Mouse (Mus musculus) MEL (cell line): ENCODE results near the gene Epb41. TPM values are rescaled to one million over a fixed set of nuclear protein-coding genes. Genes with fewer than 3 reads are reported as not detected.

ENCODE experiments used
- DNase-seq: peaks from one replicate; pipeline ENCODE4 v3.0.0; 2011; ENCODE audit warnings: low read depth, low spot score
- H3K27ac ChIP-seq: 2 replicates; pipeline ENCODE4 v1.5.1; 2012; ENCODE audit warnings: low read depth, mild to moderate bottlenecking, control low read depth, low read length, moderate library complexity; ENCODE audit not compliant: control insufficient read depth
- H3K27me3 ChIP-seq, 2 experiments: fragments of 150-350 bp in 1 of 2; sonication (generic) in 1 of 2; 2 replicates each; pipeline ENCODE4 v1.6.1; 2012; ENCODE audit warnings: low read length in 2 of 2, mild to moderate bottlenecking in 2 of 2, improper control_type of control experiment in 1 of 2, moderate library complexity in 1 of 2; ENCODE audit not compliant: insufficient read depth in 2 of 2, control insufficient read depth in 1 of 2
- H3K36me3 ChIP-seq, 2 experiments: 2 replicates each; pipeline ENCODE4 v1.6.1; 2012 to 2014; ENCODE audit warnings: low read length in 2 of 2, improper control_type of control experiment in 1 of 2, inconsistent platforms in 1 of 2, mild to moderate bottlenecking in 1 of 2; ENCODE audit not compliant: insufficient read depth in 2 of 2, control insufficient read depth in 1 of 2
- H3K4me1 ChIP-seq, 2 experiments: fragments of 150-350 bp in 1 of 2; sonication (generic) in 1 of 2; 2 replicates each; pipeline ENCODE4 v1.6.1; 2012; ENCODE audit warnings: low read length in 2 of 2, improper control_type of control experiment in 1 of 2, mild to moderate bottlenecking in 1 of 2; ENCODE audit not compliant: insufficient read depth in 2 of 2, control insufficient read depth in 1 of 2
- H3K4me3 ChIP-seq, 2 experiments: fragments of 150-350 bp in 1 of 2; sonication (generic) in 1 of 2; 2 replicates each; pipeline ENCODE4 v1.5.1; 2012; ENCODE audit warnings: low read depth in 2 of 2, low read length in 2 of 2, mild to moderate bottlenecking in 2 of 2, moderate library complexity in 2 of 2, control low read depth in 1 of 2, improper control_type of control experiment in 1 of 2; ENCODE audit not compliant: control insufficient read depth in 1 of 2, insufficient read depth in 1 of 2
- H3K79me2 ChIP-seq: 2 replicates; pipeline ENCODE4 v1.6.1; 2012; ENCODE audit warnings: mild to moderate bottlenecking, low read length, moderate library complexity; ENCODE audit not compliant: control insufficient read depth, poor library complexity, insufficient read depth
- H3K9ac ChIP-seq: 2 replicates; pipeline ENCODE4 v1.6.1; 2012; ENCODE audit warnings: low read depth, mild to moderate bottlenecking, control low read depth, low read length, moderate library complexity; ENCODE audit not compliant: control insufficient read depth, poor library complexity, severe bottlenecking
- H3K9me3 ChIP-seq: fragments of 150-350 bp; sonication (generic); replicated peaks from 2 replicates; pipeline ENCODE4 v1.6.1; 2012; ENCODE audit warnings: mild to moderate bottlenecking, low read length, improper control_type of control experiment, moderate library complexity; ENCODE audit not compliant: insufficient read depth
- CHD1 ChIP-seq: IDR thresholded peaks from 2 replicates; pipeline ENCODE4 v1.6.1; 2012; ENCODE audit warnings: low read depth, mild to moderate bottlenecking, inconsistent platforms, low read length, improper control_type of control experiment
- E2F4 ChIP-seq: IDR thresholded peaks from 2 replicates; pipeline ENCODE4 v1.6.1; 2011; ENCODE audit warnings: low read depth, low read length, improper control_type of control experiment, borderline replicate concordance
- EP300 ChIP-seq, 2 experiments: IDR thresholded peaks; 2 replicates each; pipeline ENCODE4 v1.6.1; 2011; ENCODE audit warnings: improper control_type of control experiment in 2 of 2, low read length in 2 of 2, low read depth in 1 of 2, mild to moderate bottlenecking in 1 of 2
- GABPA ChIP-seq: IDR thresholded peaks from 2 replicates; pipeline ENCODE4 v1.6.1; 2012; ENCODE audit warnings: low read depth, mild to moderate bottlenecking, inconsistent platforms, low read length, improper control_type of control experiment, moderate library complexity
- HCFC1 ChIP-seq: IDR thresholded peaks from 2 replicates; pipeline ENCODE4 v1.6.1; 2012; ENCODE audit warnings: low read depth, mild to moderate bottlenecking, inconsistent platforms, low read length, improper control_type of control experiment, moderate library complexity
- MAFK ChIP-seq: IDR thresholded peaks from 2 replicates; pipeline ENCODE4 v1.6.1; 2011; ENCODE audit warnings: low read depth, mild to moderate bottlenecking, low read length, improper control_type of control experiment, borderline replicate concordance
- MAX ChIP-seq: IDR thresholded peaks from 2 replicates; pipeline ENCODE4 v1.6.1; 2011; ENCODE audit warnings: low read length, improper control_type of control experiment
- MAZ ChIP-seq: IDR thresholded peaks from 2 replicates; pipeline ENCODE4 v1.6.1; 2012; ENCODE audit warnings: low read depth, mild to moderate bottlenecking, inconsistent platforms, low read length, improper control_type of control experiment
- MYC ChIP-seq: IDR thresholded peaks from 2 replicates; pipeline ENCODE4 v1.6.1; 2011; ENCODE audit warnings: low read depth, mild to moderate bottlenecking, low read length, improper control_type of control experiment, moderate library complexity
- NELFE ChIP-seq: IDR thresholded peaks from 2 replicates; pipeline ENCODE4 v1.6.1; 2011; ENCODE audit warnings: low read depth, low read length, improper control_type of control experiment
- NRF1 ChIP-seq: IDR thresholded peaks from 2 replicates; pipeline ENCODE4 v1.6.1; 2014; ENCODE audit warnings: low read depth, mild to moderate bottlenecking, inconsistent platforms, low read length, improper control_type of control experiment, moderate library complexity; ENCODE audit not compliant: poor library complexity, insufficient read depth, severe bottlenecking
- POLR2A ChIP-seq, 2 experiments: IDR thresholded peaks; 2 replicates each; pipeline ENCODE4 v1.6.1; 2011 to 2012; ENCODE audit warnings: low read length in 2 of 2, mild to moderate bottlenecking in 2 of 2, control low read depth in 1 of 2, improper control_type of control experiment in 1 of 2, low read depth in 1 of 2, moderate library complexity in 1 of 2; ENCODE audit not compliant: control insufficient read depth in 1 of 2, insufficient read depth in 1 of 2, poor library complexity in 1 of 2
- RCOR1 ChIP-seq: IDR thresholded peaks from 2 replicates; pipeline ENCODE4 v1.6.1; 2012; ENCODE audit warnings: low read depth, mild to moderate bottlenecking, inconsistent platforms, low read length, improper control_type of control experiment
- SIN3A ChIP-seq: IDR thresholded peaks from 2 replicates; pipeline ENCODE4 v1.6.1; 2012; ENCODE audit warnings: low read length, improper control_type of control experiment, inconsistent platforms
- SMC3 ChIP-seq: IDR thresholded peaks from 2 replicates; pipeline ENCODE4 v1.6.1; 2011; ENCODE audit warnings: low read depth, low read length, improper control_type of control experiment
- TBP ChIP-seq: IDR thresholded peaks from 2 replicates; pipeline ENCODE4 v1.8.0; 2011; ENCODE audit warnings: low read depth, low read length, improper control_type of control experiment
- UBTF ChIP-seq: IDR thresholded peaks from 2 replicates; pipeline ENCODE4 v1.6.1; 2012; ENCODE audit warnings: low read depth, mild to moderate bottlenecking, inconsistent platforms, low read length, improper control_type of control experiment, moderate library complexity, borderline replicate concordance; ENCODE audit not compliant: insufficient read depth
- USF2 ChIP-seq, 2 experiments: IDR thresholded peaks; 2 replicates each; pipeline ENCODE4 v1.6.1; 2011 to 2012; ENCODE audit warnings: improper control_type of control experiment in 2 of 2, low read length in 2 of 2, borderline replicate concordance in 1 of 2, inconsistent platforms in 1 of 2, low read depth in 1 of 2, mild to moderate bottlenecking in 1 of 2; ENCODE audit not compliant: insufficient read depth in 1 of 2
- ZC3H11A ChIP-seq: IDR thresholded peaks from 2 replicates; pipeline ENCODE4 v1.6.1; 2012; ENCODE audit warnings: low read depth, mild to moderate bottlenecking, inconsistent platforms, low read length, improper control_type of control experiment
- polyA plus RNA-seq, 2 experiments: library from polyadenylated mRNA; stranded (reverse) in 1 of 2; unstranded in 1 of 2; fragments of >175 nt in 1 of 2; fragments of >200 nt in 1 of 2; gene quantifications; 2 replicates each; pipeline versions ENCODE4 v1.2.1 to v1.2.4; 2012; ENCODE audit warnings: low replicate concordance in 2 of 2, low read depth in 1 of 2; ENCODE audit not compliant: insufficient read length in 2 of 2, insufficient read depth in 1 of 2, missing spikeins in 1 of 2
- total RNA-seq: library from RNA; depleted of rRNA; stranded (reverse); fragments of 300-350 nt; gene quantifications from 2 replicates; pipeline ENCODE4 v1.2.3, GENCODE M21; 2012

The Epb41 gene
- total and polyA plus RNA-seq, 3 experiments = 36.5 to 115 (median 44.3) TPM

DNA sequence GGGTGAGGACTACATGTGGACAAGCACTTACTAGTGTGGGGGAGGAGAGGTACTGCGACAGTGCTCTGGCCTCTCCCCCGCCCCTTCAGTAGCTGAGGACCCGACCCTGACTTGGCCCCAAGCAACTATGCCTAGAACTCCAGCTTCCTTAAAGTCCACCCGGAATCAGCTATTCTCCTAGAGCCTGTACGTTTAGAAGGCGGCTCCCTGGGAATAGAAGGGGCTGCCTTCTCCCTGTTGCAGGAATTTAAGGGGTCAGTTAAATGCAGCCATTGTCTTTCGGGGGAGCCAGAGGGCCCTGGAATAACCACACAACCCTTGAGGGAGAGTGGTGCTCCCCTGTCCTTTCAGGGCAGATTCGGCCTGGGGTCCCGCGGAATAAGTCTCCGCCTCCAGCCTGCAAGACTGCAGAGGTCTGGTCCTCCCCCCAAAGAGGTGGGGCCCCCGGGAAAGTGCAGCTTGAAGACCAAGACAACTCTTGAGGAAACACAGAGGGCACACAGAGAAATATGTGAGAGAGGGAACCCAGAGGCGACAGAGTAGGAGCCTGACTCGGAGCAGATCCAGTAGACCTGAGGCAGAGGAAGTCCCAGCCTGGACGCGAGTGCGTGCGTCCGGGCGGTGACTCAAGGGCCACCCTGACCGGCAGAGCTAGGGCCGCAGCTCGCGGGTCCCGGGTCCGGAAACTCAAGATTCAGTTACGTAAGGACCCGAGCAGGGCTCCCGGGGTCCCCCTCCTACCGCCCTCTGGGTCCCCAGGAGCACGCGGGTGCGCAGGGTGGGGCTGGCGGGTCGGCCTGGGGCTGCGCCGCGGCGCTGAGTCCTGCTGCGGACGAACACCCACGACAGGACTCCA, 816 bp downstream of the Epb41 start, which contains the start of gene Gm10300:
TSS of gene Gm10300 (plus strand) at position 621 of the 856 bp plus-strand sequence.
- H3K9me3 ChIP-seq = no peaks in the 10 kb centered on the region
- peak; percentile 82 for DNase-seq
- H3K36me3 ChIP-seq = peaks cover 6 to 18% of the 10 kb centered on the region in 2 experiments
- H3K4me3 ChIP-seq = peak within 1 kb of the TSS; percentile 83 to 94
- TF ChIP-seq SIN3A (0 out of 2 replicates have a peak, but pooled peaks have one; percentile 37), SMC3 (0 out of 2 replicates have a peak, but pooled peaks have one; percentile 1), TBP (no peak), CHD1 (no peak), MYC (peak; percentile 19; the same call in 1 of the 2 replicates), NELFE (peak; percentile 54; the same call in 1 of the 2 replicates), NRF1 (peak; percentile 36; the same call in 1 of the 2 replicates), MAX (peak; percentile 13; the same call in 1 of the 2 replicates)
- H3K27ac ChIP-seq = peak within 1 kb of the TSS; percentile 100
- peaks cover 9 to 24% of the 10 kb centered on the region in 2 experiments for H3K4me1 ChIP-seq
- H3K79me2 ChIP-seq = peaks cover 40% of the 10 kb centered on the region
- peak within 1 kb of the TSS; percentile 91 for H3K9ac ChIP-seq
- no peaks in the 10 kb centered on the region for H3K27me3 ChIP-seq

DNA sequence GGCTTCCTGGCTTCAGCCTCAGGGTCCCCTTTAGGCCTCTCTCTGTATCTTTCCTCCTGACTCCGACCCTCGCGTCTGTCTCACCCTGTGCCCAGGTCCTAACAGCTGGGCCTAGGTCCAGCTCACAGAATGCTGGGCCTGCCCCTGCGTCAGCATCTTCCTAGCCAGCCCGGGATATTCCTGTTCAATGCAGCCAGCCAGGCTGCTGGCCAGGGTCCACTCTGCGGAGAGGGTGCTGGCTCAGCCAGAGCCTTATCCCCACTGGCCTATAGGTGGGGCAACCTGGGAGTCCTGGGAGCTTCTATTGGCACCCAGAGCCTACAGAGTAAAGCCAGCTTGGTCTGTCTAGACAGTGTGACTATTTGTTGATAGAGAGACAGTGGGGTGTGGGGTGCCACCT, 2.2 kb downstream of the Epb41 start:
- H3K79me2 ChIP-seq = peaks cover 40% of the 10 kb centered on the region
- H3K27ac ChIP-seq = no peak overlapping the region
- DNase-seq = no peak
- no peaks in the 10 kb centered on the region for H3K9me3 ChIP-seq
- peak overlapping the region; percentile 61 for H3K9ac ChIP-seq
- no peaks in the 10 kb centered on the region for H3K27me3 ChIP-seq
- H3K36me3 ChIP-seq = peaks cover 7 to 21% of the 10 kb centered on the region in 2 experiments
- peaks cover 8 to 24% of the 10 kb centered on the region in 2 experiments for H3K4me1 ChIP-seq
- no peak overlapping the region for H3K4me3 ChIP-seq
- TF ChIP-seq ZC3H11A = no peak
- no peak for TF ChIP-seq EP300 (IDR thresholded peaks at IDR 0.05; ENCODE audit: low read depth in 1 of 2, low read length in 2 of 2)
- TF ChIP-seq E2F4 = no peak
- TF ChIP-seq TBP = no peak
- no peak for TF ChIP-seq HCFC1
- no peak for TF ChIP-seq MAFK
- no peak for TF ChIP-seq GABPA
- no peak for TF ChIP-seq NELFE
- no peak for TF ChIP-seq MYC
- TF ChIP-seq USF2 (IDR thresholded peaks at IDR 0.05; ENCODE audit: borderline replicate concordance in 1 of 2, insufficient read depth in 1 of 2, low read depth in 1 of 2, low read length in 2 of 2) = no peak
- no peak for TF ChIP-seq CHD1
- TF ChIP-seq RCOR1 = no peak
- TF ChIP-seq SMC3 = no peak
- TF ChIP-seq SIN3A = no peak
- no peak for TF ChIP-seq POLR2A (IDR thresholded peaks at IDR 0.05; ENCODE audit: control insufficient read depth in 1 of 2, insufficient read depth in 1 of 2, low read depth in 1 of 2, low read length in 2 of 2, poor library complexity in 1 of 2)
- TF ChIP-seq MAX = no peak
- TF ChIP-seq UBTF = no peak
- no peak for TF ChIP-seq MAZ
- TF ChIP-seq, all 39 proteins: peak for 0
